Mouse (Mus musculus): ENCODE measurements at regions not wholly inside any gene's neighbourhood (a gene's known extent, or its start where the extent isn't known, plus 50 kb on each side); places are given as distances from the start of the nearest gene placed in this dataset.

DNA sequence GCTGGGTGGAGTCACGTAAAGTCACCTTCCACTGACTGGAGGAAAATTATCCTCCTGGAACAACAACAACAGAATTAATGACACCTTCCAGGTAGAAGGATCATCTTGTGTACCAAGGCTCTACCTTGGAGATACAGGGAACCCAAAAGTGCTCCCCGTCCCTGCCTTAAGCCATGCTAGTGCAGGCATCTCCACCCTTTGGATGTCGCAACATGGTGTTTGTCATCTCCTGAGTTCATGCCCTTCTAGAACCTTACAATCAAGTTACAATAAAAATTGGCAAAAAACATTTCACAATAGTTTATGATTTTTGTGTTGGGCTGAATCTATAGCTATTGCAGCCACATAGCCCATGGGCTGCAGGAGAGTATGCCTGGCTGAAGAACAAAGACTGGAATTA is 305.5 kb downstream of the Epha4 start:
- DNase-seq, result no peak

GRCm38 (mm10) chr1:77213462-77214098 is 301.3 kb downstream of the Epha4 start:
- DNase-seq, result no peak

- peak; percentile 6 to 12 for DNase-seq
These were observed 295.2 kb downstream of the Epha4 start for GRCm38 (mm10) chr1:77219488-77220321.

DNA sequence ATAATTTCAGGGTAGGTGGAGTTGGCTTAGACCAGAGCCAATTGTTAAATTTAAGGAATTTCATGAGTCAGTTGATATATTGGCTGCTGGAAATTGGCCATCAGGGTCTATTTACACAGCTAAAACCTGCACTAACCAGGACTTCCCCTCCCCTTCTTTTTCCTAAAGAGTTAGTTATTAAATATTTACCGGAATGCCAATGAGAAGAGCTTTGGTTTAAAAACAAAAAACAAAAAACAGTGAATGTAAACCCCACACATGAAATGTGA is 294.6 kb downstream of the Epha4 start:
- no peak for DNase-seq

- DNase-seq, result no peak
These were observed 294.1 kb downstream of the Epha4 start for GRCm38 (mm10) chr1:77220783-77221182.

GRCm38 (mm10) chr1:77221900-77222299 is 293.0 kb downstream of the Epha4 start:
- no peak for DNase-seq

- DNase-seq, result peak in 1 of 2 experiments; percentile 7
These were observed 288.3 kb downstream of the Epha4 start for GRCm38 (mm10) chr1:77226546-77226945.

DNA sequence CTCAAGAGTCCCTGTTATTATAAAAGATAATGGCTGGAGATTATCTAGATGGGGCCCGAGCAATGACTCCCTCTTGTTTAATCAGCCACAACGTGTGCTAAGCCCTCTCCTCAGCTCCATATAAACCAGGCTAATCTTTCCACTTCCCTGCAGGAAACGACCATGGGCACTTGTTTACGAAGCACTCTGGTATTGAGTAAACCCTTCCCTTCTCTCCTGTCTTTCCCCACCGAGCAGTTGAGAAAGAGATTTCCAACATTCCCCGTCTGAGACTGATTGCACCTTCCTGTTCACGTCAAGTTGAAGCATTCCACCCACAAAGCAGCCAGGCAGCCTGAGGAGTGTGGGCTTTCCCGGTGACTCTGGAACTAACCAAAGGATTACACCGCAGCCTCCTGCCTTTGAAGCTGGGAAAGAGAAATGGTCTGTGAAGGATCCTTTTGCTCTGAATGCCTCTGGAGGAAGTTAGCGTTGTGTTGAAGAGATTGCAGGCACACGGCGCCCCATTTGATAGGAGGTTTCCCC is 287.8 kb downstream of the Epha4 start:
- DNase-seq, result no peak

- no peak for DNase-seq
These were observed 287.1 kb downstream of the Epha4 start for GRCm38 (mm10) chr1:77227800-77228199.

DNA sequence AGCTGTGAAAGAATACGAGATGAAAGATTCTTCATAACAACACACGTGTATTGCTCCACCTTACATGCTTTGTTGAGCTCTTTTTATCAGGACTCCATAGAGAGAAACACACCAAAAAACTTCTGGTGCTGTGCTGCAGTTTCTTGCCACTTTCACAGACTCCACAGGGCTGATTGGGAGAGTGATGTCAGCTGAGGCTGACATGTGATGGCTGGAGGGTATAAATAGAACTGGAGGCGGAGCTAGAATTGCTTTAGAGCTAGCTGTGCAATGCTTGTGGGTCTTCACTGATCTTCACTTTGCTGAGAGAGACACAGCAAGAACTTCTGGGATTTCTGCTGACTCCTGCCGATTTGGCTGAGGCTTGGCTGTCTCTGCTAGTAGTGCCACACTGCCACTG is 285.3 kb downstream of the Epha4 start:
- DNase-seq, result no peak

GRCm38 (mm10) chr1:77233010-77233409 is 281.9 kb downstream of the Epha4 start:
- DNase-seq, result no peak

DNA sequence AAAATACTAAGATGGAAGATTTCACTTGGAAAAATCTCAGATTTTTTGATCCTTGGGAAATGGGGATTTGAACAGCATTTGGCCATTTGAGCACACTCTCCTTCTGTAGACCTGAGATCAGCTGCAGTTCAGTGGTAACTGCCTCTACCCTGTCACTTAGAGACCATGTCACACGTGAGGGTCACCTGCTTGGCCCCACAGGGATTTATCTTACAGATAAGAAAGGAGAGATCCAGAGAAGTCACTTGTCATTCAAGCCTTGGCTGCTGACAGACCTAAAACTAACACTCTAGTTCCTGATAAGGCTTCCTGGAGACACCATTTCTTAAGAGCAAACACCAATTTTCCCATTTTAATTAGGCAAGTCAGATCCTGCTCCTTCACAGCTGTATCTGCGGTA is 270.2 kb downstream of the Epha4 start:
- no peak for DNase-seq

- no peak for DNase-seq
These were observed 268.8 kb downstream of the Epha4 start for GRCm38 (mm10) chr1:77246047-77246446.

DNA sequence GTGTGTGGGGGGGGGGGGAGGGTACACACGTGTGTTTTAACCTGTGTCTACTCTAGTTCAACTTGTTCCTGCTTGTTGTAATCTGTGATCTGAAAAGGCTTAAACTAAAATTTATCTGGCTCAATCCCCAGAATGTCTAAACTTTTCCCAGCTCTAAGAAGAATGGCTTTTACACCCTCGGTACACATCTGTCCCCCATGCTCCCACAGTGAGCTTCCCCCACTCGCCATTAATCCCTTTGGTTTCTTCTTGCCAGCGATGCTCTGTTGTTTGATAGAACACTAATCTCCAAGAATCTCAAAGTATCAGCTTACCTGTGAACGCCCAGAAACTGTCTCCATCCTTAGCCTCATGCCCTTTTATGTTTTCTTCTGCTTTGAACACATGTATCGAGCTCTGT is 260.6 kb downstream of the Epha4 start:
- no peak for DNase-seq

DNA sequence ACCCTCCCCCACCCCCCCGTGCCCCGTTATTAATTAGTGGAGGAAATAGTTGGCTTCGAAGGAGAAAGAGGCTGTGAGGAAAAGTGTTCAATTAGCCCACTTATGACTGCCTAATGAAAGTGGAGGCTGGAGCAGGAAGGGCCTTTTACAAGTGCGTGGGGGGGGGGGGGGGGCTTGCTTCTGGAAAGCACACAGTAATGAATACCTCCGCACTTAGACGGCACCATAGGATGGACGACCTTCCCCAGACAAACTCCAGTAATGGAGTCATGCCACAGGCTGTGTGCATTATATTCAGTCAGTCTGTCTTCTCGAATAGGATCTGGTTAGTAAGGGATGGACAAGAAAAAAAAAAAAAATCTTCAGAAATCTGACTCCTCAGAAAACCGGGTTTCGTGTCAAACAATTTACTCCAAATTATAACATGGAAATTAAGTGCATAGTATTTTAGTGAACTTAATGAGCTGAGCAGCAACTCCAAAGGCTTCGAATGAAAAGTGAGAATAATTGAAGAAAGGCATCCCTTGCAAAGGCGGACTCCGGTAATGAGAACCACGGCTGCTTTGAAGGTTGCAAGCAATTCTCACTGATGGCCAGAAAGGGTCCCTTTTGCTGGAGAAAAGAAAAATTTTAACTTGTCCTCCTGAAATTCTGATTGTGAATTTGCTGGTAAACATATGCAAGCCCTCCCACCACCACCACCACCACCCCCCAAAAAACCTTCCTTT is 258.6 kb downstream of the Epha4 start:
- DNase-seq, result no peak

DNA sequence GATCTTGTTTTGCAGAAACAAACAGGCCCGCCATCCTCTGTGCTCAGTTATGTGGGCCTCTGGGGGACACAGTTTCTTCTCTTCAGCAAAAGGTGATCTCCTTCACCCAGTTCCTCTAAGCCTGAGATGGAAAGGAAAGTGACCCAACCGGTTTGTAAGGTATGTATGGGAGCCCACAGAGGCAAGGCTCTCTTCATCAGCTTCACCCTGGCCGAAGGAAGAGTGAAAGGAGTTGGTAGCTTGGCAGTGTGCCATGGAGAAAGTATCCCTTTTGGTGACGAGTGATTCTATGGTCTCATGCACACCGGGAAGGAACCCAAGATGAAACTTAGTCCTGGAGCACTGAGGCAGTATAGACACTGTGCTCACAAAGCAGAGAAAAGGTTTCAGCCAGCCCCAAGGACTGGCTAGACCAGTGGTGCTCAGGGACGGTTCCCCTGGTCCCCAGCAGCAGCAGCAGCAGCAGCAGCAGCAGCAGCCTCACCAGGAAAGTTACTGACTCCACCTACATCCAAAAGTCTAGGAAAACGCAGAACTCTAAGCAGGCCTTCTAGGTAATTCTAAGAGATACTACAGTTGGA is 256.1 kb downstream of the Epha4 start:
- no peak for DNase-seq

DNA sequence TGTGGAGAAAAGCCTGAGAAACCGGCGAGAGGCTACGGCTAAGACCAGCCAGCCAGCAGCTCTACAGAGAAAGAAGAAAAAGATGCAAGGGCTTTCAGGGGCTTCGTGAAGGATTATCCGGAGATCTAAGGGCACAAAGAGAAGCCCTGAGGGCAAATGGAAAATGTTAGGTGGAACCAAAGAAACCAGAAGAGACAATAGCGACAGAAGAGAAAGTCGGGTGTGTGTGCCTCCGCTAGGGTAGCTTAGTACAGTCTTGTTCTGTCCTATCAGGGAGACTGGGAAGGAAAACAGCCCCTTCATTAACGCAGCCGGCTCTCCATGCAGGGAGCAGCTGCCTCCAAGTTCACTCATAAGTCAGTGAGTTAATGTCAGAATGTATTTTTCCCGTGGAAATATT is 255.1 kb downstream of the Epha4 start:
- DNase-seq, result no peak

DNA sequence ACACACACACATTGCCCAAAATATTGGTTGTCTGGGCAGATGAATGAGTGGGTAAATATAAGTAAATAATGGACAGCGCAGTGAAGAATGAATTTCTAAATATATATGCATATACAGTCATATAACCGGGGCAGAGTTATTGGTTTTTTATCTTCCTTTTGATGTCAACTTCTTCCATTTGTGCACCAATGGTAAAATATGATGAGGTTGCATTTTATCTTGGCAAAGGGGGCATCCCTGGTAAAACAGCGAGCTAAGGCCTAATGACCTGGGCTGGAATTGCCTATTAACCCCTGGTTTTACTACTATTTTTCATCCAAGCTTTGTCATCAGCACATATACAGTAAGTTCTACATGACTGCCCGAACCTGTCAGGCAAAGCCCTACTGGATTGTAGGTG is 253.2 kb downstream of the Epha4 start:
- no peak for DNase-seq

DNA sequence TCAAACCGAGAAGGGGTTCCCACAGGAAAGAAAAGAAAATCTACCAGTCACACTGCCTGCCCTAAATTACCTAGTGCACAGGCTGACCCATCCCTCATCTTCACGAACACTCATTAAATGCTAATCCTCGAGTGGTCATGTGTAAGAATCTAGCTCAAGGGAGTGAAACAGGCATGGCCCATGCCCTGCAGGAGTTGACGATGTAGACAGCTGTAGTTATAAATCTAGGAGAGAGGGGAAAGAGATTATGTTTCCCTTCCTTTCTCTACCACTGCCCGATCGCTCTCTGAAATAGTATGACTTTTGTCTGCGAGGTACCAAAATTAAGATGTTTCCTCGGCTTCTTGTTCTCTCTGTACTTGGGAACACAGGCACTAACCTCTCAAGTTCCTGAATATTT is 249.2 kb downstream of the Epha4 start:
- DNase-seq, result no peak

DNA sequence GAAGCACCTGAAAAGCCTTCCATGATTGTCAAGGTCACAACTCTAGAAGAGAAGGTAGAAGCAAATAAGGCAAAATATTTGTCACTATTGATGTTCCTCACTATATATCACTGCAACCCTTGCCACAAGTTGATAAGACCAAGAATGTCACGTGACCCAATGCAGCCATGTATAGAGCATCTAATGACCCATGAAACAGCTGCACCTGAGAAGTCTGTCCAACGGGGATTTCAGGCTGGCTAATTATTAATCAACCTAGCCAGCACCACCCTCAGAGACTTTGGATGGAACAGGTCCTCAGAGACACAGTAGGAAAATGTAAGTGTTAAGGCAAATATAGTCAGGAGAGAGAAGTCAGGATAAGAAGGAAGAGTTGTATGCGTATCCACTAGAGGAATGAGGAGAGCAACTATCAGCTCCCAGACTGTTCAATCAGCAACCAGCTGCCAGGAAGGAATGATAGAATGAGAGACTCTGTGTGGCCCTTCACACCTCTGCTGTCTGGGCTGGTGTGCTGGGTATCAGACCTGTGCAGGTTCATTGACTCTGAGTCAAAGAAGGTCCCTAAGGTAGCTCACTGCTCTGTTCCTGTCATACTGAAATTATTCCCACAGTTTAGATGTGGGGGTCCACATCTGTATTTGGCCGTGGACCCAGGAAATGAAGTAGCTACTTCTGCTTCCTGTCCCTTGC is 247.4 kb downstream of the Epha4 start:
- no peak for DNase-seq

- DNase-seq, result no peak
These were observed 239.6 kb downstream of the Epha4 start for GRCm38 (mm10) chr1:77275297-77275696.

- no peak for DNase-seq
These were observed 235.3 kb downstream of the Epha4 start for GRCm38 (mm10) chr1:77279566-77279965.

Data from cerebellum, postnatal 25 days (tissue).